10 mouse cellular contexts compared by ENCODE assay signal in the genomic region with DNA sequence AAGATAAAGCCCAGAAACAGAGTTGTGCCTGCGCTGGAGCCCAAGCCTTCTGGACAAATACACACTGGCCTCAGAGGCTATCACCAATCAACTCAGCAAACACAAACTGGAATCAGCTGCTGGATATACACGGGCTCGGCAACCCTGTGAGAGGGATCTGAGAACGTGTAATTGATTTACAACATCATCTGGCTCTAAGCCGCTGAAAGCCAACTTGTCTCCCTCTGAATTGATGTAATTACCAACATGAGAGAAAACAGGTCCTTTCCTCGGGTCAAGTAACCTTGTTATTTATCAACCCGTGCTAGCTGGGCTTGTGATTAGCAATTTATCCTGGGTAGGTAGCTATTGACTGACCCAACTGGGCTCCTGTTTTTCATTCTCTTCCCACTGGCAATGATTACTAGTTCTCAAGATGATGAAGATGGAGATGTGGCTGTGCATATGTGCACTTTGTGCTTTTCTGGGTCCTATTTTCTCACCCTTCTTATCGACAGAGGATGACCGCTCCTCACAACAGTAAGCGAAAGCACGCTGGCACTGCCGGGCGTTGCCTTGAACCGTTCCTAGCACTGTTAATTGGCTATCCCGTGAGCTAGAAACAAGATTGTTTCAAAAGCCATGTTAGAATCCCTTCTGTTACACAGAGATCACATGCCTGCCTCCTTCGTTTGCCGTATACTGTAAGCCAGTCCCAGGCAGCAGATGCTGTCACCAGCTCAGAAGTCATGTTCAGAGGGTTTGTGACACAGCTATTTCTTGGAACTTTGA.
DNase-seq lines count a peak whose midpoint lies in the region; ATAC-seq and TF ChIP-seq lines count a peak whose summit lies in the region.
"Had no signal": no experiment of that assay in that cellular context is flagged by ENCODE, and none has a peak within 500 bp of the region (broad histone marks: within the 10 kb centered on the region; RNA-seq: fewer than 3 reads in every experiment).

No protein-coding gene starts in this region.

- H3K4me2 ChIP-seq in midbrain, embryonic 12.5 days (replicated peaks): no peak overlapping the region
- H3K4me2 ChIP-seq: liver, embryonic 11.5 days had no signal

- TF ChIP-seq POLR2A in brain, embryonic 14.5 days (IDR thresholded peaks at IDR 0.05; ENCODE audit: borderline replicate concordance, extremely low read depth, insufficient read depth, insufficient read length, poor library complexity, severe bottlenecking): no peak

- ATAC-seq in midbrain, embryonic 12.5 days (ENCODE audit: low FRiP score, low read depth): peak; percentile 38; the same call in 1 of the 2 replicates
- ATAC-seq: Patski had no signal

- 76% methylated on average over 17 of the region's 17 CpGs for WGBS in midbrain, embryonic 12.5 days

- H3K9me3 ChIP-seq in midbrain, embryonic 12.5 days: no peaks in the 10 kb centered on the region

- no peak overlapping the region for H3K9ac ChIP-seq in midbrain, embryonic 12.5 days (replicated peaks)

- peaks cover 20% of the 10 kb centered on the region for H3K4me1 ChIP-seq in midbrain, embryonic 12.5 days

- no peak for TF ChIP-seq CTCF in brain, embryonic 14.5 days (IDR thresholded peaks at IDR 0.05; ENCODE audit: borderline replicate concordance, extremely low read depth, insufficient read depth, insufficient read length)

- 0 out of 2 replicates have a peak overlapping the region, but pooled peaks have one; percentile 8 for H3K27ac ChIP-seq in midbrain, embryonic 12.5 days (replicated peaks)

- no peak overlapping the region for H3K4me3 ChIP-seq in midbrain, embryonic 12.5 days

- no peaks in the 10 kb centered on the region for H3K36me3 ChIP-seq in midbrain, embryonic 12.5 days

- peak; percentile 3 for DNase-seq in adrenal gland, postnatal 10 days
- no peak for DNase-seq in adrenal gland, adult 18-20 months (ENCODE audit: low spot score in 2 of 2)
- DNase-seq in brain, embryonic 14.5 days (ENCODE audit: low read depth): peak; percentile 69
- DNase-seq in kidney, adult 18-20 months: peak; percentile 20
- DNase-seq in right cerebral cortex, postnatal 36 days (ENCODE audit: low spot score in 2 of 2): no peak
- DNase-seq in urinary bladder, postnatal 14 days (ENCODE audit: low spot score): no peak
- no peak for DNase-seq in spleen, adult 18-20 months

- H3K27me3 ChIP-seq in midbrain, embryonic 12.5 days: peaks cover 3% of the 10 kb centered on the region; the same call in 1 of the 2 replicates
- H3K27me3 ChIP-seq: Patski had no signal

Comparison
In these comparisons a context has a peak if more than half of its experiments do, and no peak if none do; other contexts are left out.
1. DNase-seq: peak in adrenal gland, postnatal 10 days (single experiment), brain, embryonic 14.5 days (single experiment) and kidney, adult 18-20 months (single experiment); none in adrenal gland, adult 18-20 months (0 of 2), right cerebral cortex, postnatal 36 days (0 of 2), urinary bladder, postnatal 14 days (single experiment) and spleen, adult 18-20 months (0 of 2).